Mouse (Mus musculus): ENCODE measurements around the gene Gyg. TPM values are rescaled to one million over a fixed set of nuclear protein-coding genes. Genes with fewer than 3 reads are reported as not detected.
"Not testable (repeated sequence)": the region's sequence is repeated elsewhere in the genome, so short reads cannot be mapped to it uniquely, and the experiment has no call there.

The Gyg gene
- polyA plus RNA-seq, 1 experiment: 170 TPM

GRCm38 (mm10) chr3:20142101-20142500, 13.0 kb downstream of the Gyg start:
- Histone ChIP-seq H3K4me3 (ENCODE audit: insufficient read depth, low read depth, low read length) (no peak overlapping the region), H3K4me1 (ENCODE audit: control insufficient read depth, insufficient read depth, insufficient read length, low read length) (peaks cover 2% of the 10 kb centered on the region; the same call in 1 of the 2 replicates), H3K27ac (replicated peaks; ENCODE audit: low read depth, low read length) (no peak overlapping the region)

GRCm38 (mm10) chr3:20141679-20142078, 13.4 kb downstream of the Gyg start:
- Histone ChIP-seq H3K27ac (replicated peaks; ENCODE audit: low read depth, low read length) (no peak overlapping the region), H3K4me1 (ENCODE audit: control insufficient read depth, insufficient read depth, insufficient read length, low read length) (peaks cover 2% of the 10 kb centered on the region; the same call in 1 of the 2 replicates), H3K4me3 (ENCODE audit: insufficient read depth, low read depth, low read length) (no peak overlapping the region)

DNA sequence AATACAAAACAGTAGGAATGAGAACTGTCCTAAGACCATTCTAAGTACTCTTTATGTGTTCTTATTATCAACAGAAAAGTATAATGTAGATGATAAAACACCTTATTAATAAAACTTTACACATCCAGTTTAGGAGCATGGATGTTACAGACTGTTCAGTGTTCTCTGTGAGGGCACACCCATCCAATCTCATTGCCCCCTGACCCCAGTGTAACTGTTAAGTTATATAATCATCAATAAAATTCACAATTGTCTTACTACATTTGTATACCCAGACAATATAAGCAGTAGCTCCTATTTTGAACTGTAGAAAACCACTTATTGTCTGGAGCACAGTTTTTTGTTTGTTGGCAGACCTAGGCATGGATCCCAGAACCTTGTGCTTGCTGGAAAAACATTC, 13.9 kb downstream of the Gyg start:
- H3K27ac ChIP-seq (replicated peaks; ENCODE audit: low read depth, low read length): no peak overlapping the region

DNA sequence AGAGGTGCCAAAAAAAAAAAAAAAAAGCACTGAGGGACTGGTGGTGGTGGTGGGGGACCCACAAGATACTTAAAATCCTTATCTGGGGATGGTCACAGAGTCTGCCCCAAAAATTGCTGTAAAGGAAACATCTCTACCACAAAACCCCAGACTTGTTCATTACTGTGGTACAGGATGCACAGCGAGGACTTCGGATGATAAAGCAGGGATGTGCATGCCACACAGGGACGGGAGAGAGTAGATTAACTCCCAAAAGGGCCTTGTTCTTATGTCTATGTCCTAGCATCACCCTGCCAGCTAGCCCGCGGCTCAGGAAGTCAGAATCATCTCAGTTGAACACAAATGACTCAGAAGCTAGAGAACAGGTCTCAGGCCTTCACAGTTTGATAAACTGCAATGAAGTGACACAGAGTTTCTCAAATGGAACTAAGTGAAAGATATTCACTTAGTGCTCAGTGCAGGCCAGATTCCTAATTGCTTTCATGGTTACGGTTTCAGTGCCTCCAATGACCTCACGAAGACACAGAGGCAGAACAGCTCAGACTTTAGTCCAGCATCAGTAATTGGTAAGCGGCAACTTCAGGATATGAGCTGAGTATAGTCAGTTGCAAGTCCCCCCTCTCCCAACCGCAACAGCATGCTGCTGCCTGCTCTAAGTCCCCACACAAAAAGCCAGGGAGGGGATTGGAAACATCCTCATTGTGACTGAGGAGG, 18.1 kb downstream of the Gyg start:
- no peak overlapping the region for H3K27ac ChIP-seq (replicated peaks; ENCODE audit: low read depth, low read length)
- peaks cover 9% of the 10 kb centered on the region for H3K4me1 ChIP-seq (ENCODE audit: control insufficient read depth, insufficient read depth, insufficient read length, low read length)

More for the DNA sequence above, 13.9 kb downstream of the Gyg start:
- Histone ChIP-seq H3K4me3 (ENCODE audit: insufficient read depth, low read depth, low read length) (no peak overlapping the region), H3K4me1 (ENCODE audit: control insufficient read depth, insufficient read depth, insufficient read length, low read length) (peaks cover 2% of the 10 kb centered on the region; the same call in 1 of the 2 replicates)

GRCm38 (mm10) chr3:20134545-20134944, 20.6 kb downstream of the Gyg start:
- H3K4me1 ChIP-seq (ENCODE audit: control insufficient read depth, insufficient read depth, insufficient read length, low read length): peaks cover 23% of the 10 kb centered on the region
- H3K27ac ChIP-seq (replicated peaks; ENCODE audit: low read depth, low read length): peak overlapping the region; percentile 69
- no peak overlapping the region for H3K4me3 ChIP-seq (ENCODE audit: insufficient read depth, low read depth, low read length)

More for the DNA sequence above, 18.1 kb downstream of the Gyg start:
- no peak overlapping the region for H3K4me3 ChIP-seq (ENCODE audit: insufficient read depth, low read depth, low read length)

DNA sequence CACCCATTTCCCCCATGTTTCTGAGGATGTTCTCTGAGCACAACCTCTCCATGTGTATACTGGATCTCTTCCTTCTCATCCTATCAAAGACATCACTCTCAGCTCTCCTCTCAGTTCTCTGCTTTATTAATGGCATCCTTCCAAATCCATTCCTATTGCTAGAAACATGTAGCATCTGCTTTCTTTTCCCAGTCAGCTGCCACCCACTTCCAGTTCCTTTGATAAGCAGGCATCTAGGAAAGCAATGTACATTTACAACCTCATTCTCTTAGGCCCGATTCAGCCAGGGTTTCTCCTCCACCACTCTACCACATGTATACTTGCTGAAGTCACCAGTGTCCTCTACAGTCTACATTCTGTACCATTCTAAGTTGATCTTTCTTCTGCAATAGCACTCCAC, 21.4 kb downstream of the Gyg start:
- Histone ChIP-seq H3K27ac (replicated peaks; ENCODE audit: low read depth, low read length) (peak overlapping the region; percentile 28; the same call in 1 of the 2 replicates), H3K4me1 (ENCODE audit: control insufficient read depth, insufficient read depth, insufficient read length, low read length) (peaks cover 23% of the 10 kb centered on the region), H3K4me3 (ENCODE audit: insufficient read depth, low read depth, low read length) (no peak overlapping the region)

DNA sequence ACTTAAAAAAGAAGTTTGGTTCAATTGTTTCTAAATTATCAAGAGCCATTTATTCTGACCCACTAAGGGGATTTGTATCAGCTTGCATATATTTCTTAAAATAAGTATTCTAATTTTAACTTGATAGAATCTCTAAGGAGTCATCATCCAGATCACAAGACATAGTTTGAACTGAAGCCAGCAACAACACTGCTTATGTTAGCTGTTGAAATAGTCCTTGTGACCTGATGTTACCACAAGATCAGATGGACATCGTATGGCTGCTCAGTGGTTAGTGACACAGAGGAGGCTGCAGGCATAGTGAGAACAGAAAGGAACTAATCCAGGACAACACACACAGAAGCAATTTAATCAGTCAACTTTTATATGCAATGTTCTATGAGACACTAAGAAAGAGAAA, 22.4 kb downstream of the Gyg start:
- Histone ChIP-seq H3K4me1 (ENCODE audit: control insufficient read depth, insufficient read depth, insufficient read length, low read length) (peaks cover 23% of the 10 kb centered on the region), H3K4me3 (ENCODE audit: insufficient read depth, low read depth, low read length) (no peak overlapping the region), H3K27ac (replicated peaks; ENCODE audit: low read depth, low read length) (0 out of 2 replicates have a peak overlapping the region, but pooled peaks have one; percentile 28)

GRCm38 (mm10) chr3:20131350-20131720, 23.8 kb downstream of the Gyg start:
- H3K27ac ChIP-seq (replicated peaks; ENCODE audit: low read depth, low read length): peak overlapping the region; percentile 79
- H3K4me3 ChIP-seq (ENCODE audit: insufficient read depth, low read depth, low read length): no peak overlapping the region
- peaks cover 23% of the 10 kb centered on the region for H3K4me1 ChIP-seq (ENCODE audit: control insufficient read depth, insufficient read depth, insufficient read length, low read length)

GRCm38 (mm10) chr3:20130456-20131349, 24.4 kb downstream of the Gyg start:
- Histone ChIP-seq H3K27ac (replicated peaks; ENCODE audit: low read depth, low read length) (peak overlapping the region; percentile 79), H3K4me1 (ENCODE audit: control insufficient read depth, insufficient read depth, insufficient read length, low read length) (peaks cover 23% of the 10 kb centered on the region), H3K4me3 (ENCODE audit: insufficient read depth, low read depth, low read length) (no peak overlapping the region)

DNA sequence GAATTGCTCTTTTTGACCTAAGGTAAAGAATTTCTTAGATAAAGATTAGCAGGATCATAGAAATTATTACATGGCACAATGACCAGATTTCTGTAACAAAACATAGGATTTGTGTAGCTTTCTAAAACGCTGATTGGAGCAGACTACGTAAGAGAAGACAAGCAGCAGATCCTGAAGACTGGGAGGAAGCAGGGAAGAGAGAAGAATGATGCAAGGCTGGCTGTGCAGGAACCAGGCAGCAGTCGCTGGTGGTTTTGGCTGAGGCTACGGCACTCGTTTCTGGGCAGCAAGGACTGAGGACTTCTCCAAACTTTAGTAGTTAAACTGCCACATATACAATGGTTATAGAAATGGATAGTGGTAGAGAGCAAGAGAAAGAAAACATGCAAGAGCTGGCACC, 25.6 kb downstream of the Gyg start:
- Histone ChIP-seq H3K4me3 (ENCODE audit: insufficient read depth, low read depth, low read length) (no peak overlapping the region), H3K27ac (replicated peaks; ENCODE audit: low read depth, low read length) (peak overlapping the region; percentile 52), H3K4me1 (ENCODE audit: control insufficient read depth, insufficient read depth, insufficient read length, low read length) (peaks cover 22% of the 10 kb centered on the region)

- peaks cover 14% of the 10 kb centered on the region for H3K4me1 ChIP-seq (ENCODE audit: control insufficient read depth, insufficient read depth, insufficient read length, low read length)
- no peak overlapping the region for H3K4me3 ChIP-seq (ENCODE audit: insufficient read depth, low read depth, low read length)
- H3K27ac ChIP-seq (replicated peaks; ENCODE audit: low read depth, low read length): no peak overlapping the region
Observed at GRCm38 (mm10) chr3:20127047-20127595, 28.0 kb downstream of the Gyg start.

GRCm38 (mm10) chr3:20125604-20126003, 29.5 kb downstream of the Gyg start:
- Histone ChIP-seq H3K4me1 (ENCODE audit: control insufficient read depth, insufficient read depth, insufficient read length, low read length) (peaks cover 3% of the 10 kb centered on the region), H3K27ac (replicated peaks; ENCODE audit: low read depth, low read length) (no peak overlapping the region), H3K4me3 (ENCODE audit: insufficient read depth, low read depth, low read length) (no peak overlapping the region)

DNA sequence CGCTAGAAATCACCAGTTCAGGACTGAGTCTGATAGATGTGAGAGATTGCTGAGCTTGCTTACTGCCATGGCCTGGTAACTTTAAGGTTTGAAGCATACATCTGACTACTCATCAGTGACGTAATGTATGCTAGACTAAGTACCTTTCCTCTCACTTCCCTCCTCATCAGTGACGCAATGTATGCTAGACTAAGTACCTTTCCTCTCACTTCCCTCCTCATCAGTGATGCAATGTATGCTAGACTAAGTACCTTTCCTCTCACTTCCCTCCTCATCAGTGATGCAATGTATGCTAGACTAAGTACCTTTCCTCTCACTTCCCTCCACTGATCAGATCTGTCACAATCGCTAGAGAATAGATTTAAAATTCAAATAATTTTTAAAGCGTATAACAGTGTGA, 33.5 kb downstream of the Gyg start:
- not testable (repeated sequence) for H3K27ac ChIP-seq (replicated peaks; ENCODE audit: low read depth, low read length); H3K4me3 ChIP-seq (ENCODE audit: insufficient read depth, low read depth, low read length); H3K4me1 ChIP-seq (ENCODE audit: control insufficient read depth, insufficient read depth, insufficient read length, low read length)

DNA sequence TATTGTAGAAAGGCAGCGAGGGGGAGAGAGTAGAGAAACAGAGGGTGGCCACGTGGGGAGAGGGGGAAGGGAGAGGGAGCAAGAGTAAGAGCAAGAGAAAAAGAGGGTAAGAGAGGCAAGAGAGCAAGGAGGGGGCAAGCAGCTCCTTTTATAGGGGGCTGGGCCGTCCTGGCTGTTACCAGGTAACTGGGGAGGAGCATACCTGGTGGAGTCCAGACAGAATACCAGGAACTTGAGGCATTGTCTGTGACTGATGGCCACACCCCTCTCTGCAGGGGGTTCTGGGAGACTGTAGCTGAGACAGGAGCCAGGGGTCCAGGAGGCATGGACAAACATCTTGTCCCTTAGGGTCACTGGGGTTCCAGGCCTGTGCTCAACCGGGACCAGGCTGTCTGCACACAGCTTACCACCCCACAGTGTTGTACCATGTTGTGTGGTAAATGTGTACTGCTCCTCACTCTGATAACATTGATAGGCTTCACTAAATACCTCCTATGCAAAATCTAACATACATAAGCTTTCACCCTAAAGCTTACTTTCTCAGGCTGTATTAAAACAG, 35.4 kb downstream of the Gyg start:
- Histone ChIP-seq H3K4me3 (ENCODE audit: insufficient read depth, low read depth, low read length) (no peak overlapping the region), H3K27ac (replicated peaks; ENCODE audit: low read depth, low read length) (no peak overlapping the region), H3K4me1 (ENCODE audit: control insufficient read depth, insufficient read depth, insufficient read length, low read length) (no peaks in the 10 kb centered on the region)

- Histone ChIP-seq H3K4me1 (ENCODE audit: control insufficient read depth, insufficient read depth, insufficient read length, low read length) (no peaks in the 10 kb centered on the region), H3K4me3 (ENCODE audit: insufficient read depth, low read depth, low read length) (no peak overlapping the region), H3K27ac (replicated peaks; ENCODE audit: low read depth, low read length) (no peak overlapping the region)
Observed at GRCm38 (mm10) chr3:20119044-20119591, 36.0 kb downstream of the Gyg start.
